Mouse (Mus musculus): ENCODE results near the gene Map3k21.

Map3k21 gene

GRCm38 (mm10) chr8:125910365-125911228 lies at the start of gene Map3k21:
Map3k21 (plus strand) TSS chr8:125910450.
- DNase-seq (ENCODE audit: low read depth) = no peak

DNA sequence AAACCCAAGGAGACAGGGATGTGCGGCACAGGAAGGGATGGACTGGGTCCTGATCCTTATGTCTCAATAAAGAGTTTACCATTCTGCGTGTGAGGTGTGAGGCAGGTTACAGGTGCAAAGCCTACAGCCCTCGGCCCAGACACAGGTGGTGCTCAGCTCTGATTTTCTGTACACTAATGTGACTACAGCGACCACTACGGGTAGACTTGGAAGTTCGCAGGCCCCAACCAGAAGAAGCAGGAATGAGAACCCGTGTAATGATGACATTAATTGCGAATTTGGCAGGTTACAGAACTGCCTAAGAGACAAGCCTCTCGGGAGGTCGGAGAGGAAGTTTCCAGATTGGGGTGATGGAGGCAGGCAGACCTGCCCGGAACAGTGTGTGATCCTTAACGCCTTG lies 44.1 kb upstream of the Map3k21 start:
- no peak for DNase-seq (ENCODE audit: low read depth)

DNA sequence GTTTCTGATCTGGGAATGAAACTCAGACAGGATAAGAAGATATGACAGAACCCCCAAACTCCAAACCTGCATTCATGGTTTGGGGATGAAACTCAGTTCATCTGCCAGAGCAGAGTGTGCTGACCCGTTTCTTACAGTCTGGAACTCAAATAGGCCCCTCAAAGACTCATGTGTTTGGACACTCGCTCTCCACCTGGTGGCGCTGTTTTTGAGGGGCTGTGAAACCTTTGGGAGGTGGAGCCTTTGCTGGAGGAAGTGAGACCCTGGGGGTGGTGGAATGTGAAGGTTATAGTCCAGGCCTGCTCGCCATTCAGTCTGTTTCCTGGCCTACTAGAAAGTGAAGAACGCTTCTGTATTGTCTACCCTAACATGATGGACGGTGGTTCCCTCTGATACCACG lies 41.7 kb upstream of the Map3k21 start:
- DNase-seq (ENCODE audit: low read depth) = no peak

DNA sequence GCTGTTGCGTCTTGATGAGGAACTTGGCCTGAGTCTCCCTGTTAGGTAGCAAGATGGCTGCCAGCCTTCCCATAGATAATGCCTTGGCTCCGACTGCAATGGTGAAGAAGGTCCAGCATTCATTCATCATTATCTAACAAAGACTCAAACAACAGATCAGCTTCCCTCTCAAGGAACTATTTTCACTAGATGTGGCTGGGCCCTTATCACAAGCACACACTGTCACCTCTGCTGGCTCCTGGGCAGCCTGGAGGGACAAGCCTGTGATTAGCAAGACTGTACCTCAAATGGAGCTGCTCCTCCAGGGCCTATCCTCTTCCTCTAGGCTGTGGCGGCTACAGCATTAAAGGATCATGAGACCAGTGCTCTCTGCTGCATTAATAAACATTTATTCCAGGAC lies 40.5 kb upstream of the Map3k21 start:
- DNase-seq (ENCODE audit: low read depth) = no peak

DNA sequence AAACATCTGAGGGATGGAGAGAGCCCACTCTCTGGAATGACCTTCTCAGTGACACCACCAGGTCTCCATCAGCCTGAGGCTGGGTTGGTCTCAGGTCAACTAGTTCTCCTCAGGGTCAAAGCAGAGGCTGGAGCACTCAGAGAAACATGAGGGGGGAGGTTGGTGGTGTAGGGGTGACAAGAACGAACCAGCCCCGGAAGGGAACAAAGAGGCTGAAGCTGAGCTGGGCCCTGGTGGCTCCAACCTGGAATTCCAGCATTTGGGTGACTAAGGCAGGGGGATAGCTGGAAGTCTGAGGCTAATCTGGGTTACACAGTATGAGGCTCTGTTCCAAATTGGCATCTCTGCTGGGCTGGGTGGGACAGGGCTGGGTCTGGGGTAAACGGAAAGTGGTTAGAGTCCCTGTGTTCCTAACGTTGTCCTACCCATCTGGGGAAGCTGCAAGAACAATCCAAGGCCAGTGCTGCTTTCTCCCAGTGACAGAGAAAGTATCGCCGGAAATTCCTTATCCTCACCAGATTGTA lies 40.0 kb upstream of the Map3k21 start:
- no peak for DNase-seq (ENCODE audit: low read depth)

- DNase-seq (ENCODE audit: low read depth) = peak; percentile 8
These were observed 39.4 kb upstream of the Map3k21 start for GRCm38 (mm10) chr8:125870821-125871321.

GRCm38 (mm10) chr8:125872501-125873249 lies 37.6 kb upstream of the Map3k21 start:
- no peak for DNase-seq (ENCODE audit: low read depth)

- no peak for DNase-seq (ENCODE audit: low read depth)
These were observed 37.1 kb upstream of the Map3k21 start for GRCm38 (mm10) chr8:125873250-125873534.

DNA sequence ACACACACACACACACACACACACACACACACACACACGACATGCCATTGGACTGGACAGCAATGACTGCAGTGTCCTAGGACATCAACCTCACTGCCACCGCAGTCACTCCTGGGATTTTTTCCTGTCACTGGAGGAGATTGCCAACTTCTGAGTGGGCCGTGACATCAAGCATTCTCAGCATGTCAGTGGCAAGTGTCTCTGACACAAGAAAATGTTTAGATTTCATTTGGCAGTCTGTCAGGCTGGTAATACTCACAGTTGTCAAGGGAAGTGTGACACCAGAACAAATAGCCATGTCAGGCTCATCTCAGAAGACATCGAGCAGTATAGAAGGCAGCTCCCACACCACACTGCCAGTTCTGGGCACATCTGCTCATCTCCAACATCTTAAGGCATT lies 29.8 kb upstream of the Map3k21 start:
- DNase-seq (ENCODE audit: low read depth) = no peak

- no peak for DNase-seq (ENCODE audit: low read depth)
These were observed 22.7 kb upstream of the Map3k21 start for GRCm38 (mm10) chr8:125887549-125887948.

- no peak for DNase-seq (ENCODE audit: low read depth)
These were observed 20.3 kb upstream of the Map3k21 start for GRCm38 (mm10) chr8:125889920-125890319.

DNA sequence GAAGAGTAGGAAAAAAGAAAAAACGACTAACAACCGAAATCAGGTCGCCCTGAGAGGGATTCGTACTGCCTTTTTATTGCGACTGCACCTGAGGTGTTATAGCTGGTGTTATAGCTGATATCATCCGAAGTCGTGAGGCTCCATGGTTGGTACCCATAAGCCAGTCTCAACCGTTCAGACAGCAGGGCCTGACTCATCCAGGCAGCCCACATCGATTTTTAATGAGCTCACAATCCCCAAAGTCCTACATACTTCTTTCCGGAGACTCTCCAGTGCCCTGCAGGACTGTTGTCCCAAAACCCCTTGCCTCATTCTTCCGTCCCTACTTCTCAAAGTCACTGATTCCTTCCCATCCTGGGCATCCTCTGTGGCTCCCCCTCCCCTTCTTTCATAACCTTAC lies 12.9 kb upstream of the Map3k21 start:
- no peak for DNase-seq (ENCODE audit: low read depth)

DNA sequence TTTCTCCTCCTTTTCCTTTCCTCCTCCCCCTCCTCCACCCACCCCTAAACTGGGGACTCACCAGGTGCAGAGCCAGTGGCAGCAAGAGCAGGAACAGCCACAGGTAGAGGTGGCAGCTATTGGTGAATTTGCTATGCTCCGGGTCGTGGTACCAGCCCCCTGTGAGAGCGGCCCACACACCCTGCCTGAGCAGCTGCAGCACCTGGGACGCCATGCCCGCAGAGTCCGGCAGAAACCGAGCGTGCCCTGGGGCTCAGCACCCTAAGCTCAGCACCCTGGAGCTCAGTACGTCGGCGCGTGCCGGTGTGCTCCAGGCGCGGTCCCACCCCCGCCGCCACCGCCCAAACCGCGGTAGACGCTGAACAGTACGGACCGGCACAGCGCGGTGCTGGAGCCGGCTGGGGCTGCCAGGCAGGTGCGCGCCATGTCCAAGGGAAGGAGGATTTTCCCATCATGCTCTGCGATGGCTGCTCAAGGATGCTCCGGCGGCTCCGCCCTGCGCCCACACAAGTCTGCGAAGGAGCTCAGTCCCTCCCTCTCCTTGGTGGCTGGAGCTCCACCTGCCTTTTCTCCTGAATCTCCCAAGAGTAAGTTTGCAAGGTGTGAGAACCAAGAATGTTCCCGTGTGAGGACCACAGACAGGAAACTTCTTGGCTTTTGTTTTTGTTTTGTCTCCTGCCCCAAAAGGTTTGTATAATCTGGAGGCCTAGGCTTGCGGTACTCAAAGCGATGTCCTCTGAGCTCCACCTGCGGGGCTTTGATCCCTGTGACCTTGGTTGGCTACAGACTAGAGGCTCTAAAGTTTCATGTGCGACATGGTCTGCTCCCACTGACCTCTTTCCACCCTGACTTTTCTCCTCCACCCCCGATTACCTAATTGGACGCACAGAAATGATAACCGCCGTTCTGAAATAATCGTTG lies 12.1 kb upstream of the Map3k21 start, which contains the start of gene Pcnx2:
TSS of gene Pcnx2 (minus strand) at position 450 of the 921 bp plus-strand sequence.
- no peak for DNase-seq (ENCODE audit: low read depth)

DNA sequence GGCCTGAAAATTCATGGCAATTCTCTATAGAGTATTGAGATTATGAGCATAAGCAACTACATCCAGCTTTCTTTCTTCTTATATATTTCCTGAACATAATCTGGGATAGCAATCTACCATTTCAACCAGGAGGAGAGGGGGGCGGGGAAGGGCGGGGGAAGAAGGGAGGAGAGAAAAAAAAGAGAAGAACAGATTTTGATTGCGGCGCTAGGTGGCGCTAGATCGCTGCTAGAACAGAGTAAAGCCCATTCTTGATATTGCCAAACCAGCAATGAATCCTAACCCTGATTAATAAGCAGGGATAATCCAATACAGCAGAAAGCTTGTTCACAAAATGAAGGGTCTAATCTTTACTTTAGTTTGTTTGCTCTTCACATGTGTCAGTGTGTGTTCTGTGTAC lies 11.4 kb upstream of the Map3k21 start:
- DNase-seq (ENCODE audit: low read depth) = peak; percentile 31

DNA sequence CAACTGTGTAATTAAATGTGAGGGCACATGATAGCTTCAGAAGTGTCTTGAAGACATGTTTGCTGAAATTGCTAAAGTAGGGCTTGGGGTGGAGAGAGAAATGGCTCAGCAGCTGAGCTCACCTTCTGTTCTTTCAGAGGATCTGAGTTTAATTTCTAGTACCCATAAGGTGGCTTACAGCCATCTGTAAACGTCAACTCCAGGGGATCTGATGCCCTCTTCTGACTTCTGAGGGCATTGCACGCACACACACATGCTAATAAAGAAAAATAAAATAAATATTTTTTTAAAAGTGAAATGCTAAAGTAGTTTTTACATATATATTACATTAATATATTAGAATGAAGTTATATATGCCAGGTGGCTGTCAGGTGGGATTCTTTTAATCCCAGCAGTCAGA lies 9.1 kb upstream of the Map3k21 start:
- DNase-seq (ENCODE audit: low read depth) = peak; percentile 8

- DNase-seq (ENCODE audit: low read depth) = no peak
These were observed 7.7 kb upstream of the Map3k21 start for GRCm38 (mm10) chr8:125902521-125902920.

GRCm38 (mm10) chr8:125905341-125905740 lies 4.9 kb upstream of the Map3k21 start:
- DNase-seq (ENCODE audit: low read depth) = no peak

GRCm38 (mm10) chr8:125907311-125907710 lies 2.9 kb upstream of the Map3k21 start:
- DNase-seq (ENCODE audit: low read depth) = no peak

GRCm38 (mm10) chr8:125909661-125910364 lies 437 bp upstream of the Map3k21 start:
- DNase-seq (ENCODE audit: low read depth) = no peak

- no peak for DNase-seq (ENCODE audit: low read depth)
These were observed 955 bp downstream of the Map3k21 start for GRCm38 (mm10) chr8:125911229-125911580.

DNA sequence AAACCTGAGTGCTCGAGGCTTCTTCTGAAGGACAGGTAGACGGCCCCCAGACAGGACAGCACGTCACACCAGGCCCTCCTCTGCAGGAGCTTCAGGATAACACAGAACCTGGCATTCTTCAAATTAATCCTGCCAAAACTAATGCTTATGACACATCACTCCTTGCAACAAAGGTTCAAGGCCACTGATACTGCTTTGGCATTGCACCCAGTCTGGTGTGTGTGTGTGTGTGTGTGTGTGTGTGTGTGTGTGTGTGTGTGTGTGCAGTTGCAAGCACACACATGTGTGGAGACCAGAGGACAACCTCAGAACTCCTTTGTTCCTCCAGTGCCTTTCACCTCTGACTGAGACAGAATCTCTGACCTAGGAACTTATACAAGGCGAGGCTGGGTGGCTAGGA lies 3.0 kb downstream of the Map3k21 start:
- no peak for DNase-seq (ENCODE audit: low read depth)
